Mouse (Mus musculus) left cerebral cortex, adult 11 months (tissue): ENCODE data around the gene Eif2ak1.

Source experiments
- DNase-seq: peaks from one replicate; pipeline ENCODE4 v3.0.0; 2022; ENCODE audit warnings: low spot score

Gene Eif2ak1

DNA sequence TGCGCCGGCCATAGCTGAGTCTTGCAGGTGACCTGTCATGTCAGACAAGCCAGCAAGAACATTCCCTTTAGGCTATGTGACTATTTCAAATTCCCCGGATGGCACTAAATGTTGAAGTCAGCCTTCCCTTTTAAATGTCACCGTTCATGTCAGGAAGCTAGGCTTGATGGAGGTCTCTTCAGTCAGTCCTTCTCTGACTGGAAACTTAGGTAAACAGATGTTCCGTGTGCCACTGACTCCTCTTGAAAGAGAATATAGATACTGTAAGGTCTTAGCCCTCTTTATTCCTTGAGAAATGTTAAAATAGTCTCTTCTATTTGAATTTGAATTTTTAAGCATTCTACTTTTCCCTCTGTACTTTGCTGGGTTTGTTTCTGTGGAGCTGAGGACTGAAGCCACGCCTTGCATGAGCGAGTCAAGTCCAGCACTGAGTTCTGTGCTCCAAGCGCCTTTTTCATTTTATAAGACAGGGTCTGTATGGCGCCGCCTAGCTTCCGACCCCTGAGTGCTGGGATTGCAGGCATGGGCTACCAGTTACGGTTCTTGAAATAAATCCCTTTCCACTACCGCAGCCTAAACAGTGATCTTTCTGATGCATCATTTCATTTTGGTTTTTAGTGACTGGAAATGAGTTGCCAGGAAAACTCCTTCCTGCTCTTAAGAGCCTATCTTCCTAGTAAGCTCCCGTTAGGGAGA, 80.2 kb downstream of the Eif2ak1 start, which contains the start of gene Ankrd61:
Gene Ankrd61, minus strand, starts transcription at position 51 of the 696 bp plus-strand sequence.
- DNase-seq = no peak

DNA sequence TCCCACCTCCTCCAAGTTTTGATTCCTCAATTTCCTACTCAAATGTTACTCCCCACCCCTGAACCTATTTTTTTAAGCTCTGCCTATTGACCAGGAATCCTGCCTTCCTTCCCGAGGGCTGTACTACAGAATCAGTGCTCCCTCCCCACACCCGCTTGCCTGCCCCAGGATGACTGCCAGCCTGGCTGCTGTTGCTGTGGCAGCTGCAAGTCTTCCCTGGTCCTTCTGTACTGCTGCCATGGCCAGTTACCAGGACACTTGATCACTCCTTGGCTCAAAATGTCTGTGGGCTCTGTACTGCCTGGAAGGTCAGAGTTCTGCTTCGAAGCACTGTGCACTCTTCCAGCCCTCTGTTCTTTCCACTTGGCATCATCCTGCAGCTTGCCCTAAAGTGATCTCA, 84.5 kb downstream of the Eif2ak1 start:
- DNase-seq = no peak

DNA sequence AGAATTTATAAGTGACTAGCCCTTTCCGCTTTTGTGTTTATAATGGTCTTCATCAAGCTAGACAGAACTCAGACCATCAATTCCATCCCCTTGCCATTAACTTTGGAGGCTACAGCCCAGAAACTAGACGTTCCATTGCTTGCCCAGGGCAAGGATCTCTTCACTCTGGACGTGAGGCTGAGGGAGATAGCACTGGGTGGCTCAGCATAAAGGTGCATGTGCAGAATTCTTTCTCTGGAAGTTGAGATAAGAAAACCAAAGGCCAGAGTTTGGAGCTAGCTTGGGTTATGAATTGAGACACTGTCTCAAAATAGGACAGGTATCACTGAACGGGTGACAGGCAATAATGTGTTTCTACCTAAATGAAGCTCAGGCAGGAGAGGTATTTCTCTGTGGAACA, 86.2 kb downstream of the Eif2ak1 start:
- no peak for DNase-seq

DNA sequence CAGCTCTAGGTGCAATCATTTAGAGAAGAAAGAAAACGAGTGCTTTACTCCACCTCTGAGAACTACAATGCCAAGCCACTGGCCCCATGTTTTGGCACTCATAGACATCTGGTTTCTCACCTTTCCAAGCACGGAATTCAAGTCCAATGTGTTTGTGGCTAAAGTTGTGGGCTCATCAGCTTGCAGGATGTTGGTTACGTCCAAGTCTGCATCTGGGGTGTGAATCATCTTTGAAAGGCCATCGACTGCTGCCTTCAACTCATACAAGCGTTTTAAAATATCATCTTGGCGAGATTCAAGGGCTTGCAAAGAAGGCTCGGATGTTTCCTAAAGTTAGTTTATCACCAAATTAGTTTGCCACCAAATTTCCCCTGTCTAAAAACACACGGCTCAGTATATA, 88.8 kb downstream of the Eif2ak1 start:
- no peak for DNase-seq

DNA sequence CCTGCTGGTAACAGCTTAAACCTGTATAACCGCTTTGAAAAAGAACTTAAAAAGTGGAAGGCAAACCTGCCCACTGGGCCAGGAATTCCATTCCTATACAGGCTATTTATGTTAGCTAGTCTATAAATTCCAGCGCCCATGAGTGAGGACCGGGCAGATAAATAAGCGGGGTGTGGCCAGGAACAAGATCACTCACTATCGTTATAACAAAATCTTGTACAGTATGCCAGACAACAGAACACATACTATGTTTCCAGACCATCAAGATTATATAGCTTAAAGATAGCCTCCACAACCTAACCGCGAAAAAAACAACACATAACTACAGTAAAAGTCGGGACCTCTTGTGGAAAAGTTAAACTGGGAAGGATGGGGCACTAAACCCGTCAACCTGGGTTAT, 91.3 kb downstream of the Eif2ak1 start:
- no peak for DNase-seq

GRCm38 (mm10) chr5:143909417-143910400, 92.1 kb downstream of the Eif2ak1 start, which contains the start of the genes Aimp2 and Pms2:
TSS of gene Aimp2 (minus strand) at chr5:143909847.
TSS of gene Pms2 (plus strand) at chr5:143909964.
- DNase-seq = peak; percentile 96

DNA sequence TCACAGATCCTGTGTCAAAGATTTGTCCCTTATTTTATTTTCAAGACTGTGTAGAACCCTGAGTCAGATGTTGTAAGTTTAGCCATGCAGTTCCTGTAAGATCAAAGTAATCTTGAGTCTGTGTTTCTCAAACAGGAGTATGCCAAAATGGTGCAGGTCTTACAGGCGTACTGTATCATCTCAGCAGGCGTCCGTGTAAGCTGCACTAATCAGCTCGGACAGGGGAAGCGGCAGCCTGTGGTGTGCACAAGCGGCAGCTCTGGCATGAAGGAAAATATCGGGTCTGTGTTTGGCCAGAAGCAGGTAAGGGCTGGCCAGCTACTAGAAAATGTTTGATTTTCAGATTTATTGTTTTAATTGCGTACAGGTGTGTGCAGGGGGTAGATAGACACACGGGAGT, 98.6 kb downstream of the Eif2ak1 start:
- DNase-seq = no peak

GRCm38 (mm10) chr5:143917418-143917817, 99.8 kb downstream of the Eif2ak1 start:
- DNase-seq = no peak

DNA sequence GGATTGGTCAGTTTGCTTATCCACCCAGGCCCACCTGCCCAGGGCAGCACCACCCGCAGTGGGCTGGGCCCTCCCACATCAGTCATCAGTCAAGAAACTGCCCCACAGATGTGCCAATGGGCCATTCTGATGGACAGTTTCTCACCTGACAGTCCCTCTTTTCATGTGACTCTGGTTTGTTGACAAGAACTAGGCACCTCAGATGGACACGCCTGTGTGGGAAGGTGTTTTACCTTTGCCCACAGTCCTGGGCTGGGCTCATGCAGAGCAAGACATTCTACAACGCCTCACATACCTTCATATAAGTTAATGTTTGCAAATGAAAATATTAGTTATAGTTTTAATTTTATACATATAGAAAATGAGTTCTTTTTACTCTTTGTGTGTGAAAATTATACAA, 100.5 kb downstream of the Eif2ak1 start:
- DNase-seq = no peak

DNA sequence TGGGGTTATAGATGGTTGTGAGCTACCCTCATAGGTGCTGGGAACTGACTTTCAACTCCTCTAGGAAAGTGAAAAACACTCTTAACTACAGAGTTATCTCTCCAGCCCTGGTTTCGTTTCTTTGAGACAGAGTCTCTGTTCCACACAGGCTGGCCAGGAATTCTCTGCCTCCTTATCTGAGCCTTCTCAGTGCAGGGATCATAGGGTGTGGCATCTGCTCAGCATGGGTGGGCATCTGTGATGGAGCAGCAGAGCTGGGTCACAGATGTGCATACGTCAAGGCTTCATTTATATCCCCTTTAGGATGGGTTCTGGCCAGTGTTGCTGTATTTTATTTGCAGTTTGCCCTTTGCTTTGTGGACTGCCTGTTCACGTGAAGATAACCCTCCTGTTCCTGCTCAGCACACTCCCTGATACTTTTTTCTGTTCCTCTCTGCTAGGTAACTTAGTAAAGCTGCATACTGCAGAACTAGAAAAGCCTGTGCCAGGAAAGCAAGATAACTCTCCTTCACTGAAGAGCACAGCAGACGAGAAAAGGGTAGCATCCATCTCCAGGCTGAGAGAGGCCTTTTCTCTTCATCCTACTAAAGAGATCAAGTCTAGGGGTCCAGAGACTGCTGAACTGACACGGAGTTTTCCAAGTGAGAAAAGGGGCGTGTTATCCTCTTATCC, 107.3 kb downstream of the Eif2ak1 start:
- no peak for DNase-seq

DNA sequence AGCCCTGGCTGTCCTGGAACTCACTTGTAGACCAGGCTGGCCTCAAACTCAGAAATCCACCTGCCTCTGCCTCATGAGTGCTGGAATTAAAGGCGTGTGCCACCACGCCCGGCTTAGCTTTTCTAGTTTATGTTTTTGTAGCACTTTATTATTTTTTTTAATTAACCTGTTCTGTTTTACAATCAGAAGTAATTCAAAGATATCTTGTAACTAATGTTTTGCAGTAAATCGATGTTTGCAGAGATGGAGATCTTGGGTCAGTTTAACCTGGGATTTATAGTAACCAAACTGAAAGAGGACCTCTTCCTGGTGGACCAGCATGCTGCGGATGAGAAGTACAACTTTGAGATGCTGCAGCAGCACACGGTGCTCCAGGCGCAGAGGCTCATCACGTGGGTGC, 110.3 kb downstream of the Eif2ak1 start, which contains the start of gene Gm42421:
Gene Gm42421, plus strand, starts transcription at position 301 of the 400 bp plus-strand sequence.
- DNase-seq = no peak

DNA sequence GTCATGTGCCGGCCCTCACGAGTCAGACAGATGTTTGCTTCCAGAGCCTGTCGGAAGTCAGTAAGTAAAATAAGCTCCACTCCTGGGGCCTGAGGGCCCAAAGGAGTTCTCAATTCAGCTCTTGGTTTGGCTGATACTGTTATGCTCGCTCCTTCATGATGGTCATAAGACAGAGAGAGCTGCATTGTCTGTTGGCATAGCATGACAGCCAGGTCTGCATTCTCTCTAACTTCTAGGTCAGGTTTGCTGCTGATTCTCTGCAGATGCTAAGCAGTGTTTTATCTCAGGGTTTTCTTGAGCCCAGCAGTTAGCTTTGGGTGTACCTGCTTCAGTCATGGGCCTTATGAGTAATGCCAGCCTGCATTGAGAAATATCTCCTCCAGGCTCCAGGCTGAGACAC, 111.7 kb downstream of the Eif2ak1 start:
- DNase-seq = no peak

- no peak for DNase-seq
Measured at GRCm38 (mm10) chr5:143930656-143931055, 113.1 kb downstream of the Eif2ak1 start.

DNA sequence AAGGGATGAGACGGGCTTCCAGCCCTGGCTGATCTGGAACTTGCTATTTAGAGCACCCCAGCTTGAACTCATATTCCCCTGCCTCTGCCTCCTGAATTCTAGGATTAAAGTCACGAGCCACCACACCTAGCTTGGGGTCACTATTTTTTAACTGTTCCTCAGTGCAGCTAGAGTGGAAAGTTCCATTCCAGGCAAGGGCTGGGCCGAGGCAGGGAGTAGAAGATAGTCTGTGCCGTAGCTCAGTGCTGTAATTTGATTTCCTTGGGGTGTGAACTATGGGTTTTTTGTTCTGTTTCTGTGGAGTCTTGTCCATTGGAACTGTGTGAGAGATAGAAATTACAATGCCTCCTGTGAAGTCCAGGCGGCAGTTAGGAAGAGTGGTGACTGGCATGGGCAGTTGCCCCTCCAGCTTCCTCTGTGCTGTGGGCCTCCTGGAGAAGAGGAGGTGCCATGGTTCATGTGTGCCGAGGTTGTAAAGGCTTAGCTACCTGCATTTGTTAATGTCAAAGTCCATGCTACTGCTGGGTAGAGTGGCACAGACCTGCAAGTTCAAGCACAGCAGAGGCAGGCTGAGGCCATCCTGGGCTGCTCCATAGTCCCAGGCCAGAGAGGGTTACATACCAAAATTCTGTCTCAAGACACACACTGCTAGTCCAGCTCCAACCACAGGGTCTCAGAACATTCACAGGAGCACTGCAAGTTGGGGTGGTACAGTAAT, 114.4 kb downstream of the Eif2ak1 start:
- DNase-seq = no peak

DNA sequence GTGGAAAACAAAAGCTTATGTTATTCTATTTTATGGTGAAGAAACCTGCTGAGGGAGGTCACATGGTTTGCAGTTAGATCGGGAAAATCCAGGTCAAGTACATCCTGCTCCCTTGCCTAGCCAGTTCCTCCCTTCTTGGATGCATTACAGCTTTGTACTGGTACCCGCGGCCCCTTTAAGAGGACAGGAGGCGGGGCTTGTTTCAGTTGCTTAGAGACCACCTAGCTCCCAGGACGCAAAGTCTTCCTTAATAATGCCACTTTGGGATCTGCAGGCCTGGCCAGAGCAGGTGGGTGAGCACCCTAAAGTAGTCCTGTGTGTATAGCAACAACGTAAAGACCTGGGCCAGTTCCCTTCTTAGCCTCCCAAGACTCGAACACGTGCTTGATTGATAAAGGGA, 115.2 kb downstream of the Eif2ak1 start, which contains the start of gene Rsph10b:
Gene Rsph10b, plus strand, starts transcription at position 205 of the 400 bp plus-strand sequence.
- no peak for DNase-seq

- DNase-seq = no peak
Measured at GRCm38 (mm10) chr5:143933414-143933813, 115.8 kb downstream of the Eif2ak1 start.

DNA sequence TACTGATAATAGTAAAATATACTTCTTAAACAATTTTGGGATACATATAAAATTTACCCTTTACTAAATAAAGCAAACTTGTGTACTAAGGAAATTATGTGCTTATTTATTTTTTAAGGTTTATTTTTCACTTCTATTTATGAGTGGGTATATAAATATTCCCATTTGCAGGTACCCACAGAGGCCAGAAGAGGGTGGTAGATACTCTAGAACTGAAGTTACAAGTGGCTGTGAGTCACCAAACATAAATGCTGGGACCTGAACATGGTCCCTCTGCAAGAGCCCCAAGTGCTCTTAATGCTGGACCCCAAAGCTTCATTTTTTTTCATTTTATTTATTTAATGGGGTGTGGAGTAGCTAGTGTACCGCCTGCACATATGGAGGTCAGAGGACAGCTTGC, 116.3 kb downstream of the Eif2ak1 start:
- DNase-seq = no peak

- no peak for DNase-seq
Measured at GRCm38 (mm10) chr5:143936156-143936555, 118.6 kb downstream of the Eif2ak1 start.

- DNase-seq = no peak
Measured at GRCm38 (mm10) chr5:143941588-143941987, 124.0 kb downstream of the Eif2ak1 start.

GRCm38 (mm10) chr5:143943231-143944125, 125.9 kb downstream of the Eif2ak1 start:
- DNase-seq = peak; percentile 76
